Mouse (Mus musculus) intestine, embryonic 14.5 days (tissue): ENCODE results near the gene Vegfc. TPM values are rescaled to one million over a fixed set of nuclear protein-coding genes. Genes with fewer than 3 reads are reported as not detected.

Source experiments
- ATAC-seq: fragments of 200-750 bp; cut with Nextera tagmentation; replicated peaks from 2 replicates; pipeline ENCODE4 v1.8.0; 2017; ENCODE audit warnings: low read depth, moderate number of reproducible peaks, moderate TSS enrichment, moderate library complexity; ENCODE audit not compliant: low FRiP score, low TSS enrichment
- DNase-seq: peaks from one replicate; pipeline ENCODE4 v3.0.0-alpha.2; 2018; ENCODE audit warnings: low spot score
- H3K27ac ChIP-seq: fragments of 300-500 bp; sonication (generic); 2 replicates; pipeline ENCODE4 v1.5.1; 2014; ENCODE audit warnings: low read depth, mild to moderate bottlenecking, control low read depth
- H3K27me3 ChIP-seq: fragments of 300-500 bp; sonication (generic); replicated peaks from 2 replicates; pipeline ENCODE4 v1.6.1; 2014; ENCODE audit warnings: low read length, control low read depth; ENCODE audit not compliant: control insufficient read depth, insufficient read depth
- H3K36me3 ChIP-seq: fragments of 300-500 bp; sonication (generic); 2 replicates; pipeline ENCODE4 v1.6.1; 2014; ENCODE audit warnings: low read length, control low read depth; ENCODE audit not compliant: control insufficient read depth, insufficient read depth
- H3K4me1 ChIP-seq: fragments of 300-500 bp; sonication (generic); replicated peaks from 2 replicates; pipeline ENCODE4 v1.6.1; 2014; ENCODE audit warnings: low read length, control low read depth, mixed read lengths; ENCODE audit not compliant: control insufficient read depth, insufficient read depth
- H3K4me2 ChIP-seq: fragments of 300-500 bp; sonication (generic); 2 replicates; pipeline ENCODE4 v1.6.1; 2014; ENCODE audit warnings: low read length
- H3K4me3 ChIP-seq: fragments of 300-500 bp; sonication (generic); 2 replicates; pipeline ENCODE4 v1.5.1; 2014; ENCODE audit warnings: low read depth, low read length, control low read depth, mixed read lengths
- H3K9ac ChIP-seq: fragments of 300-500 bp; sonication (generic); 2 replicates; pipeline ENCODE4 v1.6.1; 2014; ENCODE audit warnings: mild to moderate bottlenecking, low read length
- H3K9me3 ChIP-seq: fragments of 300-500 bp; sonication (generic); 2 replicates; pipeline ENCODE4 v1.6.1; 2016; ENCODE audit warnings: low read length, control low read depth; ENCODE audit not compliant: control insufficient read depth
- WGBS: fragments of 180-500 bp; shearing (Covaris S2); extraction: QIAGEN DNeasy Blood & Tissue Kit; methylation state at CpG from one replicate; pipeline ENCODE4 v1.1.7; 2014; 5-methylcytosine and 5-hydroxymethylcytosine counted together
- polyA plus RNA-seq: library from polyadenylated mRNA; unstranded; fragments of >200 nt; fragmentation: Nextera tagmentation; extraction: Ambion mirVana; gene quantifications from 2 replicates; pipeline ENCODE4 v1.2.1, GENCODE M21; 2014

Vegfc gene
- polyA plus RNA-seq, 1 experiment from 2014 or later, result 8.8 TPM

DNA sequence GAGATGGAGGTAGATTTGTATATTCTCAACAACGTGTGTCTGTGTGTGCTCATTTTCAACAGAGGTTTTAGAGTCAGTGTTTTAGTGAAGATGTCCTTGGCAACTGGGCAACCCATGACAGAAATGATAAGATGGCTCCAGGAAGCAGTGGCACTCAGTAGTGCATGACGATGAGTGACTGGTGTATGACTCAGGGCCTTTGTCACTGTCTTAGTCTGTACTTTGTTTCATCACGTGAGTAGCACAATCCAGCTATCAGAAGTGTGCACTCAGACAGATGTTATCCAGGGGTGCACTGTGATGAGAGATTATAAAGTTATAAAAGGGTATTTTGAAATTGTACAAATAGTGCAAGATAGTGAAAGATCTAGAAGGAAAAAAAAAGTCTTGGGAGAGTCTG lies 44.5 kb downstream of the Vegfc start:
- H3K9ac ChIP-seq, result no peak overlapping the region
- H3K4me1 ChIP-seq, result no peaks in the 10 kb centered on the region
- H3K9me3 ChIP-seq, result no peaks in the 10 kb centered on the region
- H3K27ac ChIP-seq, result no peak overlapping the region
- no peaks in the 10 kb centered on the region for H3K36me3 ChIP-seq
- WGBS, result 68% methylated on average over 3 of the region's 3 CpGs
- H3K27me3 ChIP-seq, result no peaks in the 10 kb centered on the region
- H3K4me3 ChIP-seq, result no peak overlapping the region
- ATAC-seq, result no peak
- H3K4me2 ChIP-seq, result no peak overlapping the region
- no peak for DNase-seq

DNA sequence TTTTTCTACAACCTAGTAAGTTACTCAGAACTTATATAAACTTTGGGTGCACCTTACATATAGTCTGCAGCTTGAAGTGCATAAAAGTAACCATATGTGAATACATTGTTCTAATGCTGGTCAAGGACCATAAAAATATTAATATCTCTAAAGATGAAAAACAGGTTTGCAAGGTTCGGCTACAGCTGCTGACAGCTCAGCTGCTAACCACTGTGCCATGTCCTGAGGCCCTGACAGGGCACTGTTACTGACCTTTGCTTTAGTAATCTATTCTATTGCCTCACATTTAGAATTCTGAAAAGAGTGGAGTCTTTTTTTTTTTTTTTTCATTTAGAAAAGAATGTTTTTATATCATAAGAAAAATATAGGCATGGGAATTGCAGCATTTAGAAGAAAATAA lies 44.9 kb downstream of the Vegfc start:
- no peaks in the 10 kb centered on the region for H3K27me3 ChIP-seq
- H3K4me1 ChIP-seq, result no peaks in the 10 kb centered on the region
- H3K36me3 ChIP-seq, result no peaks in the 10 kb centered on the region
- ATAC-seq (no peak), DNase-seq (no peak)
- no peak overlapping the region for H3K27ac ChIP-seq
- no peak overlapping the region for H3K4me2 ChIP-seq
- no peaks in the 10 kb centered on the region for H3K9me3 ChIP-seq
- 76% methylated on average over 1 of the region's 1 CpGs for WGBS
- H3K4me3 ChIP-seq, result no peak overlapping the region
- H3K9ac ChIP-seq, result no peak overlapping the region

DNA sequence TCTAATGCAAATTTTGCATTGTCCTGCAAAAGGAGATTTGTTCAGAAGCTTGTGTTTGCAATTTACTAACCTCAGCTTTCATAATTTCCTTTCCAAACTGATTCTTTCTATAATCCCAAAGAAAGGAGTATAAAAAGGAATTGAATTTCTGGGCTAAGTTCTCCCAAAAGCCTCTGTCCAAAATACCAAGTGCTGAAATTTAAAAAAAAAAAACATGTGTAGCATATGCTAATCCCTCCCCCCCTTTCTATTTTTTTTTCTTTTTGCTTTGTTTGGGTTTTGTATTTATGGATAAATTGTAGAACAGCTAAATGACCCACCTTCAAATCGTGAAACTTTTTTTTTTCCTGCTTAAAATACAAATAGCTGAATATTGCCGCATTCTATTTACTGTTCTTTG lies 53.2 kb downstream of the Vegfc start:
- H3K9ac ChIP-seq, result no peak overlapping the region
- no peaks in the 10 kb centered on the region for H3K36me3 ChIP-seq
- H3K4me3 ChIP-seq, result no peak overlapping the region
- H3K27me3 ChIP-seq, result no peaks in the 10 kb centered on the region
- no peak overlapping the region for H3K4me2 ChIP-seq
- no peak overlapping the region for H3K27ac ChIP-seq
- H3K4me1 ChIP-seq, result no peaks in the 10 kb centered on the region
- DNase-seq (no peak), ATAC-seq (no peak)
- 92% methylated on average over 2 of the region's 2 CpGs for WGBS
- H3K9me3 ChIP-seq, result no peaks in the 10 kb centered on the region

DNA sequence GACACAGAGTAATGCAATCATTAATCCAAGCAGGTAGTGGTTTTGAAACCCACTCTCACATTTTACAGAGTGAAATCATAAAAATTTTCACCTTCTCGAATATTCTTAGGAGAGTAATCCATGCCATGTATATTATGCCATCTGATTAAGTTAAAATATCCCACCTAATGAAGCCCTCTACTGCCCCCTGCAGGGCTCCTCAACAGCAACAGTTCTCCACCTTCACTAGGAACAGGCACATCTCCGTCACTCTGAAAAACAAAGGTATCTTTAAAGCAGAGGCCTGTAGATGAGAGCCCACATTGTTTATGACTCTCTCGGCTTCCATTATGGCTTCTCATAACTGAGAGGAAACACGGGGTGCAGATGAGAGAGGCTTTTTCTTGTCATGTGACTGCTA lies 75.8 kb downstream of the Vegfc start:
- 62% methylated on average over 4 of the region's 4 CpGs for WGBS
- no peak for ATAC-seq

DNA sequence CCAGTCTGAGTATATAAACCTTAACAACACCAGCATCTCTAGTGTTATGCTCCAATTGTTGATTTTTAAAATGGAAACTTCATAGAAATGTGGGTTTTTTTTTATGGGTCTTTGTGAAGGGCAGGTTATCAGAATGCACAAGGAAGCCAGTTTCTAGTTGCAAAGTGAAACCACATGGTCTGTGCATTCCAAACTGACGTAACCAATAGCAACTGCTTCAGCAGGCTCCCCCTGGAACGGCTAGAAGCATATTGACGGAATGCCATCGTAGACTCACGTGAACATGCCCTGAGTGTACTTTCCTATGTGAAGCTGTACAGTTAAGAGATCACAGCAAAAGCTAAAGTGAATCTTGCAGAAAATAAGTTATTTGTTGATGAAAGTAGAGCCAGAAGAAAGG lies 86.1 kb downstream of the Vegfc start:
- no peak for DNase-seq
- no peak for ATAC-seq
- Histone ChIP-seq H3K27ac (no peak overlapping the region), H3K4me3 (no peak overlapping the region), H3K4me2 (no peak overlapping the region), H3K9ac (no peak overlapping the region), H3K36me3 (no peaks in the 10 kb centered on the region), H3K9me3 (no peaks in the 10 kb centered on the region), H3K27me3 (no peaks in the 10 kb centered on the region), H3K4me1 (no peaks in the 10 kb centered on the region)
- 17% methylated on average over 5 of the region's 5 CpGs for WGBS

More for the DNA sequence above, 75.8 kb downstream of the Vegfc start:
- Histone ChIP-seq H3K27ac (no peak overlapping the region), H3K9me3 (no peaks in the 10 kb centered on the region), H3K27me3 (no peaks in the 10 kb centered on the region), H3K4me3 (no peak overlapping the region), H3K4me2 (no peak overlapping the region), H3K36me3 (no peaks in the 10 kb centered on the region), H3K4me1 (no peaks in the 10 kb centered on the region), H3K9ac (no peak overlapping the region)
- DNase-seq, result no peak

DNA sequence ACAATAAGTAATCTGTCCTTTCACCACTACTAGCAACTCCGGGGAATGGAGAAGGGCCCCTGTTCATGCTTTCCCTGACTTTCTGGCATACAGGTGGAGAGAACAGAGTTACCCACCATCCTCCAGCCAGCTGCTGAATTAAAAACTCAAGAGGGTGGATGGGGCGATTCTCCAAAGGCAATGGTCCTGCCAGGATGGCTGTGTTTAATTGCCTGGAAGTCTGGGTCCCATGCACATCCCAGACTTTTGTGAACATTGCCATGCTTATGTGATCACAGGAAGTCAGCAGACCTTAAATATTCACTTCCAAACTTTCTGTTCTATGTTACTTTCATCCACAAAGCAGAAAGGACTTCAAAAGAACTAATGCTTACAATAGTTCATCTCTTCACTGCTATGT lies 107.9 kb downstream of the Vegfc start:
- ATAC-seq (no peak), DNase-seq (no peak)
- Histone ChIP-seq H3K4me1 (no peaks in the 10 kb centered on the region), H3K27me3 (no peaks in the 10 kb centered on the region), H3K4me2 (no peak overlapping the region), H3K9me3 (no peaks in the 10 kb centered on the region), H3K27ac (no peak overlapping the region), H3K36me3 (no peaks in the 10 kb centered on the region), H3K9ac (no peak overlapping the region), H3K4me3 (no peak overlapping the region)
- 66% methylated on average over 2 of the region's 2 CpGs for WGBS

DNA sequence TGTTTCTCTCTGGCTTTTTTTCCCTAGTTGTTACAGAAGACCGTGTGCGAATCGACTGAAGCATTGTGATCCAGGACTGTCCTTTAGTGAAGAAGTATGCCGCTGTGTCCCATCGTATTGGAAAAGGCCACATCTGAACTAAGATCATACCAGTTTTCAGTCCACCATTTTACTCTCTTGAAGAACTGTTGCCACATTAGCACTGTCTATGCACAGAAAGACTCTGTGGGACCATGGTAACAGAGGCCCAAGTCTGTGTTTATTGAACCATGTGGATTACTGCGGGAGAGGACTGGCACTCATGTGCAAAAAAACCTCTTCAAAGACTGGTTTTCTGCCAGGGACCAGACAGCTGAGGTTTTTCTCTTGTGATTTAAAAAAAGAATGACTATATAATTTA lies 108.5 kb downstream of the Vegfc start:
- Histone ChIP-seq H3K9ac (no peak overlapping the region), H3K27ac (no peak overlapping the region), H3K4me1 (no peaks in the 10 kb centered on the region), H3K4me2 (no peak overlapping the region), H3K9me3 (no peaks in the 10 kb centered on the region), H3K36me3 (no peaks in the 10 kb centered on the region), H3K4me3 (no peak overlapping the region), H3K27me3 (no peaks in the 10 kb centered on the region)
- DNase-seq (no peak), ATAC-seq (no peak)
- 88% methylated on average over 6 of the region's 6 CpGs for WGBS

DNA sequence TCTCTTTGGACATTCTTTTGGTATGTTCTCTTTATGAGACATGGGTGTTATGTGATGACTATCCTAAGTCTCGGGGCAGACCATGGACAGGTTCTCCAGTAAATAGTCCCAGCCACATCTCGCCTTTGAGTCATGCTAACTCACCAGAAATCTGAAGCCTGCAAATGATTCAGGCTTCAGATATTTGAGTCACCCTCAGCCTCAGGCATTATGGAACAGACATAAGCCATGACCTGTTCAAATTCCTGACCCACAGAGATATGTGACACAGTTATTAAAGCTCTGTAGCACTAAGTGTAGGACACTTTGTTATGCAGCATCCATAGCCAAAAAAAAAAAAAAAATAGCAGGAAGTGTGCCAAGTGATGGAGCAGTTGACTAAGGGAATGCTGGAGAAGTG lies 138.8 kb downstream of the Vegfc start:
- no peak overlapping the region for H3K4me3 ChIP-seq
- H3K4me2 ChIP-seq, result no peak overlapping the region
- H3K27ac ChIP-seq, result no peak overlapping the region
- no peaks in the 10 kb centered on the region for H3K36me3 ChIP-seq
- no peaks in the 10 kb centered on the region for H3K27me3 ChIP-seq
- DNase-seq (no peak), ATAC-seq (no peak)
- WGBS, result 81% methylated on average over 2 of the region's 2 CpGs
- H3K9ac ChIP-seq, result no peak overlapping the region
- H3K4me1 ChIP-seq, result no peaks in the 10 kb centered on the region
- H3K9me3 ChIP-seq, result no peaks in the 10 kb centered on the region

DNA sequence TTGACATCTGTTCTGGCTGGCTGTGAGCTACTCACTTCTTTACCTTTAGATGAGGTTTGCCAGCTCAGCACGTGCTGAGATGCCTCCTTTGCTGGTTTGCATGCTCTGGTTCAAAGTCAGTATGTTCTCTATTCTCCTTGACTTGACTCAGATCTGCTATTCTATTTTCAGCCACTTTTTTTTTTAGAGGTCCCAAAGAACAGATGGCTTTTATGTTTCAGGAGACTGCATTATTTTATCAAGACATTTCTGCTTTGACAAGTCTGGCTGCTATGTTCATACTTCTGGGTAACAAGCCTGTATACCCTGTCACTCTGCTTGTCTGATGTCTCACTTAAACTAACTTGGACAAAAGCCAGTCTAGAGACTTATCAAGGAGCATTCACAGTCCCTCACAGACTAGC lies 151.4 kb downstream of the Vegfc start:
- H3K4me1 ChIP-seq, result no peaks in the 10 kb centered on the region
- no peaks in the 10 kb centered on the region for H3K9me3 ChIP-seq
- no peak overlapping the region for H3K9ac ChIP-seq
- ATAC-seq (no peak), DNase-seq (no peak)
- no peaks in the 10 kb centered on the region for H3K36me3 ChIP-seq
- H3K27ac ChIP-seq, result no peak overlapping the region
- H3K27me3 ChIP-seq, result no peaks in the 10 kb centered on the region
- H3K4me2 ChIP-seq, result no peak overlapping the region
- H3K4me3 ChIP-seq, result no peak overlapping the region
- 56% methylated on average over 1 of the region's 1 CpGs for whole genome bisulfite sequencing
